Mouse (Mus musculus): Measurements from ENCODE around the gene Fbxo39.

The Fbxo39 gene

DNA sequence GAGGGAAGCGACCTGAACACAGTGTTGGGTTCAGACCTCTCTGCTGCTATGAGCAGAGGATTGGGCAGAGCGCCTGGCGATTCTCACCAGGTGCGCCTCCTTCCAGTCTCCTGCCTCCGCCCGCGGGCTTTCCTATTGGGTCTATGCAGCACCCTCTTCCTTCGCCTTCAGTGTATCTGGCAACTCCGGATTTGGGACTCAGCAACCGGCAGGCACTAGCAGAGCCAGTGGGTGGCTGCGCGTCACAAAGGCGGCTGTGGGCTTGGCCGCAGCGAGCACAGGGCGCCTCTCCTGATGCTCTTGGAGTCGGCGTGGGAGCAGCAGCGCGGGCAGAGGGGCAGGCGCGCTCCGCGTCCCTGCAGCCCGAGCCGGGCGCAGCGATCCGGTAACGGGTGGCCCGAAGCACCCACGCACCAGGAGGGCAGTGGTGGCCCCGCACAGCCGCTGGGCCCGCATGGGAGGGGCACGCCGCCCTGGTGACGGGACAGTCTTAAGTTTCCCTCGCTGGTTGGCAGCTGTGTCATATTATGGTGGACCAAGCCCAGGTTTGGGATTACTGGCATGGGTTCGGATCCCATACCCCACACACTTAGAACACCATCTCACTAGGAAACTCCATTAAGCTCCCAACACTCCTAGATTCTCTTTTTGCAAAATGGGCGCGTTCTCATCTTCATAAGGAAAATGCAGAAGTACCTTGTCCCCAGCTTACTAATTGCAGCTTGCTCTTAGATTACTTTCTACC, at the start of gene Fbxo39:
Gene Fbxo39, plus strand, starts transcription at position 294 of the 745 bp plus-strand sequence.
- DNase-seq (ENCODE audit: low spot score): no peak

- DNase-seq (ENCODE audit: low spot score): no peak
Observed at GRCm38 (mm10) chr11:72265483-72265882, 48.8 kb upstream of the Fbxo39 start.

GRCm38 (mm10) chr11:72266207-72266959, 47.9 kb upstream of the Fbxo39 start:
- DNase-seq (ENCODE audit: low spot score): peak; percentile 19

DNA sequence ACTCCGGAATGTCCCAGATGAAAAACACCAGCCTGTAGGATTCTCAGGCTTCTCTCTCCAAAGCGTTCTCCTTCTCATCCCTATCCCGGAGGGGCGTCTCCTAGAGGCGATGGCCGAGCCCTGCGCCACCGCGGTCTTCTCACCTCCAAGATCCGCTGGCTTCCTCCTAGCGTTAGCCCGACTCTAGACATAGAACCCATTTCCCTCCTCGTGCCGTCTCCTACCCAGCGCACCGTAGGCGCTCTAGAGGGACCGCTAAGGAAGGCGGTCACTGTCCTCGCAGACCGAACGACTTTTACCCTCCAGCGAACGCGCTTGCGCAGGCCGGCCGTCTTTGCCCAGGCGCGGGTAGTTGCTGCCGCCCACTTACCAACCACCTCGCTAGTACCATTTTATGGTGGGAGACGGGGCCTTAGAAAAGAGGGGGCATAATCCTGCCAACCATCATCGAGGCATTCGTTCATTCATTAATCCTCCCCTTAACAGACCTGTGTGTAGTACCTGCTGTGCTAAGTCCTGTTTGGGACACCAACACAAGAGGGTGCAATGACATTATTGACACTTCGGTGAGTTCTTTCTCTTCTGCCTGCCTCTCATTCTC, 47.2 kb upstream of the Fbxo39 start, which contains the start of gene Slc13a5:
Gene Slc13a5, minus strand, starts transcription at position 263 of the 601 bp plus-strand sequence.
- no peak for DNase-seq (ENCODE audit: low spot score)

DNA sequence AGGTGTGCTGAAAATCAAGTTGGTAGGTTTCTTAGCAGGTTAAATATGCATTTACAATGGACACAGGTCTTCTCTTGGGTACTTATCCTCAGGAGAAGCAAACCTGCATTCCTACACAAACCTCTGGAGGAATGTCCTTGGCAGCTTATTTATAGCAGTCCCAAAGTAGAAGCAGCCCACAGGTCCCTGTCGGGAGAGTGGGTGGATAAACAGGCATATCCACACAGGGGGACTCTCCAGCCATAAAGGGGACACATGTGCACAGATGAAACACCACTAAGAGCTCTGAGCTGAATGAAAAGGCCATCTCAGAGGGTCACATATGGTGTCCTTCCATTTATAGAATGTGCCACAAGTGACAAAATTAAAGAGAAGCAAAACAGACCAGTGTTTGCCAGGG, 42.5 kb upstream of the Fbxo39 start:
- DNase-seq (ENCODE audit: low spot score): no peak

DNA sequence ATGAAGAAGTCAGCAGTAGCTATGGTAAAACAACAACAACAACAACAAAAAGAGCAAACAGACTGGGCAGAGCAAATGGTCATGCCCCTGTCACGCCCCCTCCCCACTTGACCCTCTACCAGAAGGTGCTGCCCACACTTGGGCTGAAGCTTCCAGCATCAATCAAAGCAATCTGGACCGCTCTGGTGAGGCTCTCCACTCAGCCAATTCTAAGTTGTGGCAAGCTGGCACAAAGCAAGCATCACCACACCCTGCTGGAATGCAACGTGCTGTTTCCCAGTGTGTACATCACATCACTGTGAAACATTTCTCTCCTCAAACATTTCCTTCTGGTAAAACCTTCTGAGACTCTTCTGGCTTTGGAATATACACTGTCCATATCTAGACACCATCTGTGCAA, 40.9 kb upstream of the Fbxo39 start:
- DNase-seq (ENCODE audit: low spot score): no peak

DNA sequence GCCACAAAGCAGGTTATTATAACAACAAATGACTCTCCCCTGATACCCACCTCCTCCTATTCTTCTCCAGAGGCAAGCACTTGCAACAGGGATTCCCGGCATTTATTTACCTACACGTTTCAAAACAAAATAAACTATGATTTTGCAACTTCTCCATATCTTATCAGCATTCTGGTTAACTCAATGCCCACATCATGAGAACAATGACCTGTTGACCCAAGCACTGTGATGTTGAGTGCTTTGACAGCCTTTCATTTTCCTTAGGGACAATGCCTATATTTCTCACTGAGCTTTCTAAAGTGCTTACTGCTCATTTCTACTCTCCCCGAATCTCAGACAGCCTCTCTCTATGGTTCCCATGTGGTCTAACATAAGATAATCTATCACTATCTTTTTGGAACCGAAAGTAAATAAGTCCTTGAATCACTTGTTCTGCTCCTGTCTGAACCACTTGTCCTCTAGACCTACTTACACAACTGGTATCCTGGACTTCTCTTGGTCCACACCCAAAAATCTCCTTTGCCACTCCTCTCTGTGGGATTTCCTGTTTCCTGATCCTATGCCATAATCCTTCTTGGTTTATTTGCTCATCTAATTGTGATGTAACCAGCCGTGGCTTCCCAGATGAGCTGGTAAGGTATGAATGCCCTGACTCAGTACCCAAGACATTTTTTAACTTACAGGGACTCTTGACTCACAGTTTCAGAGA, 32.9 kb upstream of the Fbxo39 start:
- DNase-seq (ENCODE audit: low spot score): no peak

DNA sequence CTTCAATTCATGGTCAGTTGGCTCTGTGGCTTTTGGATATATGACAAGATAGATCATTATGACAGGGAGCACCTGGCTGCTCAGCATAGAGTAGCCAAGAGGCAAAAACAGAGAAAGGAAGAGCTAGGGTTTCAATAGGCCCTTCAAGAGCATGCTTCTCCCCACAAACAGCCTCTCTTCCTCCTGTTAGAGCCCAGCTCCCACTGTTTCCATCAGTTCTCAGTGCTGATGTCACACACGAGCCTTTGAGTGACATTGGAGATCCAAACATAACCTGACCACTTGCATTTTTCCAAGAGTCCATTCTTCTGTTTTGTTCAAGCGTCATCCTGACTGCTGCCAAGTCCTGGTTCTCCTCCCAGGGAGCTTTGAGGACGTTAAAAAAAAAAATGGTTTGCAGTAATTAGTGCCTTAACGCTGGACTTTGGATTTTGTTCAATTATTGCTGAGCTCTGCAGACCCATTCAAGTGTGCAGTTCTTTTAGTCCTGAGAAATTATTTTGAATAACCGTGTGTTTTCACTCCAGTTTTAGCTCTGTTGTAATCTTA, 32.3 kb upstream of the Fbxo39 start:
- DNase-seq (ENCODE audit: low spot score): no peak

DNA sequence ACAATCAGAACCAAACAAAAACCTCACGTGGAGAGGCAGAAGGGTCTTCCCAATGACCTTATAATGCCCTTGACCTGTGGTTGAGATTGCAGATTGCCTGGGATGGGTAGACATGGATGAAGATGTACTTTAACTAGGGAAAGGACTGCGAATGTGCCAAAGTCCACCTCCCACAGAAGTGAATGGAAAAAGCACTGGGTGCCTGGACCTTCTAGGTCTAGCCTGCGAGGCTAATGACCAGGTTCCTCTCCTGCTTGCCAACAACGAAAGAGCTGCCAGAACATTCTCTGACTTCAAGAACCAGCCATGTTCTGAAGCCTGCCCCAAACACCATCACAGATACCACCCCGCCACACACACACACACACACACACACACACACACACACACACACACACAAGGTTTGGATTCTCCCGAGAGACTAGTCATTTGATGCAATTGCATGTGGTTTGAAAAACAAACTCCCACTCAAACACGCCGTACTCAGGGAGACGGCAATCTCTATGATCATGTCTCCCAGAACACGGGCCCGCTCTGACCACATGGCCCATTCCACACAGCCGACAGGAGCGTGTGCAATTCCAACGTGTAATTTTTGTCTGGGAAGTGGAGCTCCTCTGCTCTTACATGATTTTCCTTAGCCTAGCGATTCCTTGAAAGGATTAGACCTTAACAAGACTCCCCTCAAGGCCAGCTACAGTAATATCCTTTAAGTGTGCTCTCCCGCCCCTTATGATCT, 30.6 kb upstream of the Fbxo39 start:
- DNase-seq (ENCODE audit: low spot score): no peak

- no peak for DNase-seq (ENCODE audit: low spot score)
Observed at GRCm38 (mm10) chr11:72284532-72285182, 29.6 kb upstream of the Fbxo39 start.

DNA sequence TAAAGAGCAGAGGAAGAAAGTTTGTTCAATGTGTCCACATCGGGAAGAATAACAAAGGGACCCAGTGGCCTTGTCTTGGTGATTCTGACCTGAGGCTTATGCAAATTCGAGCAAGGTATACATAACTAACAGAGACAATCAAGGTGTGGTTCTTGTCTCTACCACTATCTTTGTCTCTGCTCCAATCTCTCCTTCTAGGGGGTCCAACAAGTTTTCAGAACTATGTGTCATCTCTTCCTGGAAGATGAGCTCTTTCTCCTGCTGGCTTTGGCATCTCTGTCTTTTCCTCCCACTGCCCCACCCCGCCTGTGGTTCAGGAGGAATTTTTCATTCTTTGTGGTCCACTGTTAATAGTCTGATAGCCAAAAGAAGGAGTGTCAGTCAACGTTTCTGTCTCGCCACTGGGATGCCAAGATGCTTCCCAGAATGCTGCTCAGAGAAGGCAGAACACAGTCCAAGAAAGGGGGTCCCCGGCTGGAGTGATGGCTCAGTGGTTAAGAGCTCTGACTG, 28.2 kb upstream of the Fbxo39 start:
- DNase-seq (ENCODE audit: low spot score): no peak

GRCm38 (mm10) chr11:72286651-72287050, 27.6 kb upstream of the Fbxo39 start:
- no peak for DNase-seq (ENCODE audit: low spot score)

DNA sequence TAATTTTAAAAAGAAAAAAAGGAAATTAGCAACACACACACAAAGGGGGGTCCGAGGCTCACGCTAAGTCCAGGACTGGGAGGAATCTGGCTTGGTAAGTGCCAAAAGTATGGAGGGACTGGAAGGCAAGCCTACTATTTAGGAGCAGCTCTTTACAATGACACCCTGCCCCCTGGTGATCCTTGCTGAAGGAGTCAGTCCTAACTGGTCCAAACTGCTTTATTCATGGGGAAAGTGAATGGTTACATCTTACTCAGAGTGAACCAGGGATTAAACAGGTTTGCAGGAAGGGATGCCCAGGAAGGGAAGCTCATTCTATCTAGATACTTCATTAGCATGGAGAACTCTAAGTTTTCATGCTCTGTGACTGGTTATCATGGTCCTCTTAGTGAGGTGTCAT, 27.1 kb upstream of the Fbxo39 start:
- DNase-seq (ENCODE audit: low spot score): no peak

DNA sequence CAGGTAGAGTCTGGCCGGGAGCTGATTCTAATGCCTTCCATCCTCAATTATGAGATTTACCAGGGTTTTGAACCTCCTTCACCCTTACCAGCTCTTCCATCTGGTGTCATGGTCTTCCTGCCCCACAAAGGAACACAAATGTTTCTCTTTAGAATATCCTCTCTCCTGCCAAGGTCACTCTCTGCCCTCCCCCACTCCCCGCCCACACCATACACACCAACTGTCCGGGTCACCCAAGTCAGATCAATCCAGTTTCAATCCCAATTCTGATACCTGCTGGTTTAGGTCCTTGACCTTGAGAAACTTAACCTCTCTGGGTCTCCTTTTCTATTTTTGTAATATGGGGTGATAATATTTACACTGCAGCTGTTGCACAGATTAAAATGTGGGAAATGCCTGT, 26.7 kb upstream of the Fbxo39 start:
- no peak for DNase-seq (ENCODE audit: low spot score)

- DNase-seq (ENCODE audit: low spot score): no peak
Observed at GRCm38 (mm10) chr11:72293116-72293515, 21.1 kb upstream of the Fbxo39 start.

DNA sequence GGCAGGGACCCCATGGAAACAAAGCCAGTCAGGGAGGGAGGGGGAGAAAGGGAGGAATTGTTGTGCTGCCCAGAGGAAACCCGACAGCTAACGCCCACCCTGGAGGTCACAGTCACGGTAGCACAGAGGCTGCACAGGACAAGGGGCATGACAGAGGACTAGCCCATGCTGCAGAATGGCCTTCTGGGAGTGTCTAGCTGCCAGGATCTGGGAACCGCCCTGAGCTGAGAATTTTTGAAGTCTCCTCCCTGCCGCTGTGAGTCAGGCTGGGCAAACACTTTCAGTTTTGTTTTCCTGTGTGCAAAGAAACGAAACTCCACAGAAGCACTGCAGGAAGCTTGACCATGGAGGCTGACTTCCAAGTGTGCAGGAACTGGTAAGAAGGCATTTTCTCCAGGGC, 12.9 kb upstream of the Fbxo39 start, which contains the start of gene Xaf1:
Gene Xaf1, plus strand, starts transcription at position 296 of the 400 bp plus-strand sequence.
- peak; percentile 40 for DNase-seq (ENCODE audit: low spot score)

- peak; percentile 64 for DNase-seq (ENCODE audit: low spot score)
Observed at GRCm38 (mm10) chr11:72302230-72302629, 12.0 kb upstream of the Fbxo39 start.

DNA sequence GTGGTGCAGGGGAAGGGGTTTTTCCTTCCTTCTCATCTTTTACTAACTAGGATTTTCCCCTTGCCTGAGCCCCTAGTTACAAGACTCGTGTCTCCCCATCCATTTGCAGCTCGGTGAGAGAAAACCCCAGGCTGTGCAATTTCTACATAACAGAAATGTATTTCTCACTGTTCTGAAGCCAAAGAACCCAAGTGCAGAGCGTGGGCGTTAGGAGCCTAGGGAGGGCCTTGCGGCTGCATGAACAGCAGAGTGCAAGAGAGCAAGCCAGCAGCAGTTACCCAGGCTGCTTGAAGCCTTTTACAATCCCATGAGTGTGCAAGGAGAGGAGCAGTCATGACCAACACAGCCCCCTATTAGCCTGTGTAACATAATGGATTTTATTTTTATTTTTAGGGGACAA, 6.8 kb upstream of the Fbxo39 start:
- DNase-seq (ENCODE audit: low spot score): no peak

GRCm38 (mm10) chr11:72308982-72309381, 5.3 kb upstream of the Fbxo39 start:
- no peak for DNase-seq (ENCODE audit: low spot score)

GRCm38 (mm10) chr11:72310491-72310890, 3.8 kb upstream of the Fbxo39 start:
- DNase-seq (ENCODE audit: low spot score): no peak
